Mouse (Mus musculus) testis, postnatal 14 days (tissue): ENCODE data around the gene Tubb2b.

Experiments
- DNase-seq: peaks from one replicate; pipeline ENCODE4 v3.0.0; 2021; ENCODE audit warnings: low spot score

Gene Tubb2b

GRCm38 (mm10) chr13:34130226-34130731 is at the start of gene Tubb2b:
TSS of gene Tubb2b (minus strand) at chr13:34130466.
- peak; percentile 23 for DNase-seq

DNA sequence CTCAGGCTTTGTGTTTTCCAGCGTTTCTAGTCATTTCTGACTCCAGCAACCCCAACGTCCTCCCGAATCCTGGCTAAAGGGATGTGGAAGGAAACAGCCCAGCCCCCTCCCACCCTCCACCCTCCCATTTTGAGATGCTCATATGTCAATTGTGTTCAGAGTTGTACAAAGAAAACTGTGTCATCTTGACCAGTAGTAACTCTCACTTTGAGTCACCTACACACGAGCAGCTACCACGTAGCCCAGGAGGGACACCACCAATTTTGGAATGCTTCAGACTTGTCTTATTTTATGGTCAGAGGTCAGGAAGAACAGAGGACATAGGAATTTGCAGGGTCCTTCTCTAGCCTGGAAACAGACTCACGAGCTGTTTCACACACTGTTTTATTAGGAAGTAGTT is 43.8 kb upstream of the Tubb2b start:
- DNase-seq = no peak

DNA sequence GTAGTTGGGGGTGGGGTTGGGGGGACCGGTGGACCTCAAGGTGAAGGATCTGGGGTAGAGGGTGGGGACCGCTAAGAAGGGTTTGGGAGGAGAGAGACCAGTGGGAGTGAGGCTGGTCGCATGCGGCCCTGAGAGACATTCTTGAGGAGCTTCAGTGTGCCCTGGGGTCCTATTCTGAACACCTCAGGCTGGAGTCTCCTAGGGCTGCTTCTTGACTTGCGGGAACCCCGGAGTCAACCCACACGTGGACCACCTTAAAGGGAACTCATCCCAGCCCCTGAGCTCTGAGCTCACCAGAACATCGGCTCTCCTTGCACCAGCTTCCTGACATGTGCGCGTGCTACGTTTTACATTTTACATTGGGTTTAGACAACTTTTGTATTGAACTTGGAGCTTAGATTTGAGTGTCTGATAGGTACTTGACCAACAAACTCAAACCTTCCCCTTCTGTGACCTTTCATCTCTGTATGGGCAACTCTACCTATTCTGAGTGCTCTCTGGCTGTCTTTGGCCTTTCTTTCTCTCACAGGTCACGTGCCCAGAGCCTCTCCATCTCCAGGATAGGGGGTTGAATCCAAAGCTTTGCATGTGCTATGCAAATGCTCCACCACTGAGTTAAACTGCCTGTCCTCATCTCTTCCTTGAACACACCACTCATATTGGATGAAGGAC is 33.2 kb upstream of the Tubb2b start:
- DNase-seq = no peak

DNA sequence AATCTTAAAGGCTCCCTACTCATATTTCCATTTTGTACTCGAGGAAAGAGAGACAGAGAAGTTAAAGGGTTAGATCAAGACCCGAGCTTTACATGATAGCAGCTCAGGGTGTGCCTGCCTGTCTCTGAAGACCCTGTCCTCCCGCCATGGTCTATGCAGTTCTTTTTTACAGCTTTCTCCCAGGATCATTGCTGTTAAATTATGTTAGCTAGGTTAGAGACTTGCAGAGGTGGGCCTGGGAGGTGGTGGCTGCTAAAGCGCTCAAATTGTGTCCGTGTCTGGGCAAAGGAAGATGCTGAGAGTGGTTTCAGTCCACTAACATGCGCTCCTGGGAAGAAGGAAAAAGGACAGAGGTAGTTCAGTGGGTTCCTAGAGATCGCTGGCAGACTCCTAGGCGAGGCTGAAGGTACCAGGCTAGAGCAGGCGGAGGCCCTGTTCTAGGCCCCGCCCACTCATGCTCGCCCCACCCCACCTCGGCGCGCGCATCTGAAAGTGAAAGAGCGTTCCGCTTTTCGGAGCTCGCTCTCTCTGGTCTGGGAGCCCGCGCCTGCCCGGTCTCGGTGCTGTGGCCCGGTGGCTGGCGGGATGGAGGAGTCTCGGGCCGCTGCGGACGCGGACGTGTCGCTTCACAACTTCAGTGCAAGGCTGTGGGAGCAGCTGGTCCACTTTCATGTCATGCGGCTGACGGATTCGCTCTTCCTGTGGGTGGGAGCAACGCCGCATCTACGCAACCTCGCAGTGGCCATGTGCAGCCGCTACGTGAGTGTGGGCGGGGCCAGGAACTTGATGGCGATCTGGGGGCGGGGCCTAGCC is 32.4 kb upstream of the Tubb2b start, which contains the start of gene Psmg4:
Psmg4 (plus strand) TSS at position 474 of the 813 bp plus-strand sequence.
- DNase-seq = peak; percentile 93

DNA sequence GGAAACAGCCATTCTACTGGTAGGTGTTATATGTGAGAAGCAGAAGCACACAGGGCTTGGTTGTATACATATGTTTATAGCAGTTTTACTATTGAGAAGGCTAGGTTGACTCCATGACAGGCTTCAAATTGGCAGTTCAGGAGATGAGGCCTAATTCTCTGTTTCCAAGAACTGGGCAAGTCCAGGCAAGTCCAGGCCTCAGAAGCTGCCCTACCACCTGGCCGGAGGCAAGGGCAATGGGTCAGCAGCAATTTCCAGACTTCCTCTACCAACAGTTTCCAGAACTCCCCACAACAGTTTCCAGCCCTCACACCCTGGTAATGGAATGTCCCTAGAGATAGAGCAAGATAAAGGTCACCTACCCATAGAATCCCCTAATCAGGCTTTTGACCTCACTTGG is 29.7 kb upstream of the Tubb2b start:
- DNase-seq = no peak

DNA sequence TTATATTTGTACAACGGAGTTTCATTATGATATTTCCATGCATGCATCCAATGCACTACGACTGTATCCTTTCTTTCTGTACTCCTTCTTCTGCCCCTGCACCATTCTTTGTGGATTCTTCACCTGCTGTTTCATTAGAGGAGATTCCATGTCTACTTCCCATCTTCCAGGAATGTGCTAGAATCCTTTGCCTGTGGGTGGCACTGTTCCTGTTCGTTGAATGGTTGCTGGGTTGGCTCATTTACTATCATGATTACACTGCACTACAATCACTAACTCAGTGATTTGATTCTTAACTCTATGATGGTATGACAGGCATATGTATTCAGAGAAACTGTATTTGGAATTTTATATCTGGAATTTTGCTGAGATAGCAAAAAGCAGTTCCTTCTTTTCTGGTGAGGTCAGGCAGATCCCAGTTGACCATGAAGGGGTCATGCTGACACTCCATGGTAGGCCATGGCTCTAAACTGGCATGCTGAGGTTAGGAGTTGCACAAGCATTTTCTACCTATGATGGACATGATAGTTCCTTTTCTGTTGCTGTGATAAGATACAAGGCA is 27.4 kb upstream of the Tubb2b start:
- DNase-seq = no peak

- DNase-seq = no peak
Observed at GRCm38 (mm10) chr13:34156840-34157185, 26.5 kb upstream of the Tubb2b start.

DNA sequence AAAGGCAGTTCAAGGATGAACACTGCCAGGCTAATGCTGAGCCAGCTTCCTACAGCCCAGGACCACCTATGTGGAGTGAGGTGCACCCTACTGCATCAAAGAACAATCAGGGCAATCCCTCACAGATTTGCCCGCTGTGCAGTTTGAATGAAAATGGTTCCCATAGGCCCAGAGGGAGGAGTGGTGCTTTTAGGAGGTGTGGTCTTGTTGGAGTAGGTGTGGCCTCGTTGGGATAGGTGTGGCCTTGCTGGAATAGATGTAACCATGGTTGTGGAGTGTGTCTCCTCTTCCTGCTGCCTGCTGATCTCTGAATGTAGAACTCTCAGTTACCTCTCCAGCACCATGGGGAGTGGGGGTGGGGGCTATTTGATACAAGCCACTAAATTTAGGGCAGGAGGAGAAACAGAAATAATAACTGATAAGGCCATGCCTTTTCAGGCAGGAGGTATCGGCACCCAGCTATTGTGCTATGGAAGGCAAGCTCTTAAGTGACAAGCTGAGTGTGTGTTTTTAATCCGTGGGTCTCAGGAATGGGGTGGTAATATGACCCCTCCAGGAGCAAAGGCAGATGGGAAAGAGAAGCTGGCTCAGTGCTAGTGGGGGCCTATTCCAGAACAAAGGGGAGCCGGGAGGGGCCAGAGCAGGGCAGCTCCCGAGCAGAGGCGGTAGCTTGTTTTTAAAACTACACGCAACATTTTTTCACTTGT is 26.0 kb upstream of the Tubb2b start:
- no peak for DNase-seq

DNA sequence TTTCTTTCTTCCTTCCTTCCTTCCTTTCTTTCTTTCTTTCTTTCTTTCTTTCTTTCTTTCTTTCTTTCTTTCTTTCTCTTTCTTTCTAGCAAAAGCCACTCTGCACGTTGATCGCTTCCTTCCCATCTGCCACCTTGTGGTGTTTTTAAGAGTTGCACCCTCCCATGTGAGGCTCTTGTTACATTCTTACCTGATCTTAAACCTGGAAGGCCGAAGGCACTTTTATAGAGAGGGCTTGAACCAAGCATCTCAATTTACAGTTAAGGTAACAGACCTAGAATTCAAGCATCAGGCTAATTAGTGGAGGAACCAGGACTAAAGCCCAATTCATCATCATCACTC is 24.6 kb upstream of the Tubb2b start:
- DNase-seq = no peak

- peak; percentile 48 for DNase-seq
Observed at GRCm38 (mm10) chr13:34154217-34154930, 24.1 kb upstream of the Tubb2b start.

DNA sequence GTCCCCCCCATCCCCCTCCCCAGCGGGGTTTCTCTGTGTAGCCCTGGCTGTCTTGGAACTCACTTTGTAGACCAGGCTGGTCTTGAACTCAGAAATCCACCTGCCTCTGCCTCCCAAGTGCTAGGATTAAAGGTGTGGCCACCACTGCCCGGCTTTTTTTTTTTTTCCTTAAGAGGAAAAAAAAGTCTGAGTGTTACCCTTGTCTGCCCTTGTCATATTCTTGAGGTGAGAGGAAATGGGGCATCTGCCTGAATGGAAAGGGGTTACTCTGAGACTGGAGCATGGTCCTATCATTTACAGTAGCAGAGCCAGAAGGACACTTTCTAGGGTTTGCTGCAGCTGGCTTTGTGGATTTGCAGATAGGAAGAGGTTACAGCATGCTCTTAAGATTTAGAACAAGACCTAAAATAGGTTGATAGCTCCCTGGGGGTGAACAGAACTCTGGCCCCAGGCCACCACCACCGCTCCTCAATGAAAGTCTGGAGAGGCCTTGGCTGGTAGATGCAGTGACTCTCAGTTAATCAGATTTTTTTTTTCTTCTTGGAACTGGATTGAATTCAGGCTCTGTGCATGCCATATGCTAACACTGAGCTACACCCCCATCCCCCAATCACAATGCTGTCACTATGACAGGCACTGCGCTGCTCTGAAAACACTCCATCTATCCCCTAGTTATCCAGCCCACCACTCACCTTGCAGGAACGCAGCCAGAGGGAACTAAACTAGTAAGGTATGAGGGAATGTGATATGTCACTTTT is 23.2 kb upstream of the Tubb2b start:
- no peak for DNase-seq

- DNase-seq = no peak
Observed at GRCm38 (mm10) chr13:34152695-34153094, 22.4 kb upstream of the Tubb2b start.

- no peak for DNase-seq
Observed at GRCm38 (mm10) chr13:34151425-34151824, 21.2 kb upstream of the Tubb2b start.

- no peak for DNase-seq
Observed at GRCm38 (mm10) chr13:34150271-34151027, 20.2 kb upstream of the Tubb2b start.

DNA sequence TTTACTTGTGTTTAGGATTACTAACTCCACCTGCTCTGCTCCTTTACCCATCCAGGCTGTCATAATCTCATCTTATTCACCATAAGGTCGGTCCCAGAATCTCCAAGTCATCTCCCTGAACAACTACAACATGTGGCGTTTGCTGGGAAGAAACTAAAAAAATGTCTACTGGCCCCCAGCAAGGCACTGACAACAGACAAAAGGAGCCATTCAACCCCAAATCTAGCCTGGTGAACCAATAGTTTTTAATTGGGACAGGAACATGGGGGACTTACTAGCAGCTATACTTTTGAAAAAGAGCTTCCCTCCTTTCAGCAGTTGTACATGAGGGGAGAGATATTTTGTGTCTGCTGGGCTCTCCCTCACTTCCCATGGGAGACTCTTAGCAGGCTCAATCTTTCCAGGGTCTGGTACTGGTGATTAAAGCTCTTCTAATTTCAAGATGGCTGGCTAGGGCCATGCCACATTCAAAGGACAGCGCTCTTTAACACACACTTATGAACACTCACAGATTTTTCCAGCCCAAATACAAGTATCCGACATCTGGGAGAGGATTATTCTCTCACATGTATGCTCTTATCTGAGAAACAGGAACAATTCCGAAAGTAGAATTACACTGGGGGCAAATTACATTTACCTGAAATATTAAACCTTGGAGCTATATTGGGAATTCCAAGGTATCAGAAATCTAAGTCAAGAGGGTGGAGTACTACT is 19.4 kb upstream of the Tubb2b start:
- no peak for DNase-seq

DNA sequence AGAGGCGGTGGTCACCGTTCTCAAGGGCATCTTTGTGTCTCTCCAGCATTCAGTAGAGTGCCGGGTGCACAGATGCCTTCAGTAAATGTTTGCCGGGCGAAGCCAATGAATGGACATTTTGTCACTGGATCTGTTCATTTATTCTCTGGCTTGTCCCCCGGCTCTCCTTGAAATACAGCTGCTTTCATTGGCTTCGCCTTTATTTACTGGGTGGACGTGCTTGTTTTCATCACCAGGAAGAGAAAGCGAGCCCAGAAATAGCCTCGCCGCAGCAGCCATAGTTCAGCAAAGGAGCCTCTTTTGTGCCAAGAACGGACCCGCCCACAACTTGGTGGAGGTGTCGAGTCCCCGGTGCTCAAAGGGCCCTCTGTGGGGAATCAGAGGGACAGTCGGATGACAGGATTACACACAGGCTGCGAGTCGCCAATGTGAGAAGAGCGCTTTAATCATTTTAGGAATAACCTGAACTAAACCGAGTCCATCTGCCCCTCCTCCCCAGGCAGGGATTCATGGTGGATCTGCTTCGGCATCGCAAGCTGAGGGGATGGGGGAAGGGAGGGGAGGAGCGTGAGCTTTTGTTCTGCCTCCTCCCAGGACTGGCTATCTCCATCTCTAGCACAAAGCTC is 18.6 kb upstream of the Tubb2b start:
- peak; percentile 35 for DNase-seq

DNA sequence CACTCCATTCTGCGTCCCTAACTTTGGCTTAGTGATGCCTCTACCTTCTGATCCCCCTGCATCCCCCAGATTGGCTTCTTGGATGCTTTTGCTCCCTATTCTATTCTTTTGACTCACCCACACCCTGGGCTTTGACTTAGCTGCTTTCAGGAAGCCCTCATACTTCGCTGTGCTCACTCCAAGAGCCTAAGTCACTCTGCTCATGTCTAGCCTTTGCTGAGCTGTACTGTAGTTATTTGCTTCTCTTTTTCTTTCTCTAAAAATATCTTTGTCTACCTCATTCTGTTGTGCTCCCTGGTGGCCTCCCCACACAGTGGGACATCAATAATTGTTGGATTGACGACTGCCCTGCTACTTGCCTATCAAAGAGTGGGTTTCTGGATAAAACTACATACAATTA is 17.9 kb upstream of the Tubb2b start:
- DNase-seq = no peak

DNA sequence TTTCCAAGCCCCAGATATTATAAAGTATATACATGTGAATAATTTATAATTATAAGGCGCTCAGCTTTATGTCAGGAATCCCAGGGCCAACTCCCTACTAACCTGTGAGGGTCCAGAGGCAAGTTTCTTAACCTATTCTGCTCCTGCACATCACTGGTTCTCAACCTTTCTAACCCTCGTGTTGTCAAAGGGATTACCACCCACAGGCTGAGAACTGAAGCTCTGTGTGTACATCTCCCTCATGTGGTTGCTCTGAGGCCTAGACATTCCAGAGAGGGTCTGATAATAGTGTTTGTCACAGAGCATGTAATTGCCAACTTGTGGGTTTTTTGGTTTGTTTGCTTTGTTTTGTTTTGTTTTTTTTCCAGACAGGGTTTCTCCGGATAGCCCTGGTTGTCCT is 16.6 kb upstream of the Tubb2b start:
- no peak for DNase-seq

DNA sequence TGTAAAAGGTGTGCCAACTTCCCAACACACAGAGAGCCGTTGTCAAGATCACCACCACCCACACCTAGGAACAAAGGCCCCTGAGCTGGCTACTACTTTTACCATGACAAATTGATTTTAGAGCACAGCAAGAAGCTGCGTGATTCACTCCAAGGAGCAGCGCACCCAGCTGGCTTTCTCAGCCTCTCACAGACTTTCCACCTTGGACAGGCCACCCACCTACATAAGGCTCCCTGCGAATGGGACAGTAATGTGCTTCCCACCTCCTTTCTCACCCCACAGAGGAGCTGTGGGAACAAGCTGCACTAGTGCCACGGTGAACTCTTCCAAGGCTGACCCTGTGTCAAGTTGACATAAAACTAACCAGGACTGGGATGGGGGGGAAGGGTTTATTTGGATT is 13.1 kb upstream of the Tubb2b start:
- DNase-seq = no peak
